10 mouse cellular contexts compared by ENCODE assay signal in genomic region chr2:71019277-71019676, GRCm38 (mm10). TPM values are rescaled to one million over a fixed set of nuclear protein-coding genes. Genes with fewer than 3 reads are reported as not detected.
A peak's percentile ranks its signal among the peaks of the same experiment; 100 is the strongest.
DNase-seq lines count a peak whose midpoint lies in the region; ATAC-seq and TF ChIP-seq lines count a peak whose summit lies in the region.
"Had no signal": no experiment of that assay in that cellular context is flagged by ENCODE, and none has a peak within 500 bp of the region (broad histone marks: within the 10 kb centered on the region; RNA-seq: fewer than 3 reads in every experiment).

No protein-coding gene starts in this region.

- no peak for ATAC-seq in lung, embryonic 14.5 days (ENCODE audit: insufficient read depth)
- ATAC-seq in lung, postnatal 0 days = no peak
- ATAC-seq in forebrain, postnatal 0 days = peak; percentile 66
- ATAC-seq: intestine, embryonic 15.5 days had no signal

- intact Hi-C loops in gastrocnemius, adult 2 months (cut with DNase I) = no loop called here

- H3K4me1 ChIP-seq in lung, embryonic 14.5 days (ENCODE audit: insufficient read depth) = no peaks in the 10 kb centered on the region
- H3K4me1 ChIP-seq in lung, postnatal 0 days (ENCODE audit: insufficient read depth, low read depth, low read length) = no peaks in the 10 kb centered on the region
- peaks cover 10% of the 10 kb centered on the region; the same call in 1 of the 2 replicates for H3K4me1 ChIP-seq in forebrain, postnatal 0 days (ENCODE audit: insufficient read depth)
- H3K4me1 ChIP-seq: intestine, embryonic 15.5 days had no signal

- H3K4me2 ChIP-seq in lung, embryonic 14.5 days = no peak overlapping the region
- H3K4me2 ChIP-seq in lung, postnatal 0 days (replicated peaks; ENCODE audit: low read depth, low read length) = no peak overlapping the region
- H3K4me2 ChIP-seq in forebrain, postnatal 0 days (ENCODE audit: low read depth) = no peak overlapping the region
- H3K4me2 ChIP-seq: intestine, embryonic 15.5 days had no signal

- H3K27ac ChIP-seq in gastrocnemius, adult 2 months = peak overlapping the region; percentile 75
- no peak overlapping the region for H3K27ac ChIP-seq in lung, embryonic 14.5 days (ENCODE audit: low read depth)
- no peak overlapping the region for H3K27ac ChIP-seq in lung, postnatal 0 days (ENCODE audit: low read length)
- H3K27ac ChIP-seq in forebrain, postnatal 0 days (ENCODE audit: low read depth, low read length) = peak overlapping the region; percentile 29; the same call in 1 of the 2 replicates
- H3K27ac ChIP-seq: intestine, embryonic 15.5 days had no signal

- no peak for TF ChIP-seq EP300 in lung, postnatal 0 days (IDR thresholded peaks at IDR 0.05)

- H3K9ac ChIP-seq in lung, embryonic 14.5 days = no peak overlapping the region
- H3K9ac ChIP-seq in lung, postnatal 0 days (replicated peaks; ENCODE audit: low read depth) = no peak overlapping the region
- no peak overlapping the region for H3K9ac ChIP-seq in forebrain, postnatal 0 days
- H3K9ac ChIP-seq: intestine, embryonic 15.5 days had no signal

- no peak for TF ChIP-seq CTCF in gastrocnemius, adult 2 months (IDR thresholded peaks at IDR 0.05)
- no peak for TF ChIP-seq CTCF in lung, embryonic 14.5 days (IDR thresholded peaks at IDR 0.05; ENCODE audit: low read depth)
- TF ChIP-seq CTCF in lung, postnatal 0 days (IDR thresholded peaks at IDR 0.05) = no peak
- no peak for TF ChIP-seq CTCF in forebrain, postnatal 0 days (IDR thresholded peaks at IDR 0.05; ENCODE audit: low read depth)

- DNase-seq in gastrocnemius, adult 2 months = peak; percentile 66
- no peak for DNase-seq in gastrocnemius, postnatal 4 days (ENCODE audit: low spot score in 2 of 2)
- DNase-seq in lung, embryonic 14.5 days = peak; percentile 48
- no peak for DNase-seq in lung, postnatal 0 days (ENCODE audit: low spot score)
- DNase-seq in forebrain, postnatal 0 days = peak; percentile 72
- peak; percentile 26 to 29 for DNase-seq in layer of hippocampus, postnatal 36 days
- DNase-seq in lung, postnatal 14 days = no peak
- no peak for DNase-seq in Muller cell, postnatal 12 days (ENCODE audit: inconsistent ontology term)
- DNase-seq: liver had no signal

- WGBS in lung, embryonic 14.5 days = 47% methylated on average over 9 of the region's 9 CpGs
- WGBS in lung, postnatal 0 days = 58% methylated on average over 9 of the region's 9 CpGs
- WGBS in forebrain, postnatal 0 days = 40% methylated on average over 9 of the region's 9 CpGs

- H3K9me3 ChIP-seq in lung, embryonic 14.5 days (ENCODE audit: low read depth, low read length) = no peaks in the 10 kb centered on the region
- H3K9me3 ChIP-seq in lung, postnatal 0 days (ENCODE audit: low read length) = no peaks in the 10 kb centered on the region
- H3K9me3 ChIP-seq in forebrain, postnatal 0 days (ENCODE audit: low read length) = no peaks in the 10 kb centered on the region
- H3K9me3 ChIP-seq: intestine, embryonic 15.5 days had no signal

- H3K4me3 ChIP-seq in gastrocnemius, adult 2 months = peak overlapping the region; percentile 21
- no peak overlapping the region for H3K4me3 ChIP-seq in lung, embryonic 14.5 days (ENCODE audit: low read depth, low read length)
- H3K4me3 ChIP-seq in lung, postnatal 0 days (ENCODE audit: low read depth, low read length) = no peak overlapping the region
- no peak overlapping the region for H3K4me3 ChIP-seq in forebrain, postnatal 0 days (ENCODE audit: low read depth, low read length)
- H3K4me3 ChIP-seq: intestine, embryonic 15.5 days had no signal

- no peaks in the 10 kb centered on the region for H3K27me3 ChIP-seq in lung, embryonic 14.5 days (ENCODE audit: insufficient read depth, low read length)
- no peaks in the 10 kb centered on the region for H3K27me3 ChIP-seq in lung, postnatal 0 days (replicated peaks; ENCODE audit: insufficient read depth, low read length)
- no peaks in the 10 kb centered on the region for H3K27me3 ChIP-seq in forebrain, postnatal 0 days (ENCODE audit: insufficient read depth, low read length)
- H3K27me3 ChIP-seq: intestine, embryonic 15.5 days had no signal

- H3K36me3 ChIP-seq in lung, embryonic 14.5 days (ENCODE audit: insufficient read depth) = no peaks in the 10 kb centered on the region; the same call in 1 of the 2 replicates
- no peaks in the 10 kb centered on the region for H3K36me3 ChIP-seq in lung, postnatal 0 days (ENCODE audit: insufficient read depth, low read length)
- no peaks in the 10 kb centered on the region for H3K36me3 ChIP-seq in forebrain, postnatal 0 days (ENCODE audit: insufficient read depth)
- H3K36me3 ChIP-seq: intestine, embryonic 15.5 days had no signal

RNA-seq across cellular contexts. Expression of gene Dcaf17, which starts 35.9 kb away (rescaled TPM):
- 1 to 10 TPM; 4.2 to 6.2 TPM for total RNA-seq in gastrocnemius, adult 2 months (2021)
- total RNA-seq in gastrocnemius, postnatal 4 days (2021) = 1 to 10 TPM; 7.9 TPM
- 28.1 and 28.6 TPM in 2 replicates for polyA plus RNA-seq in lung, embryonic 14.5 days (2014; fragmentation: Nextera tagmentation; extraction: Ambion mirVana)
- 25.1 and 26.6 TPM in 2 replicates for polyA plus RNA-seq in lung, postnatal 0 days (2015; fragmentation: Nextera tagmentation; extraction: Ambion mirVana)
- 15.2 and 19.1 TPM in 2 replicates for total RNA-seq in forebrain, postnatal 0 days (2014; rRNA removed)
- polyA plus RNA-seq in forebrain, postnatal 0 days (2015; fragmentation: Nextera tagmentation; extraction: Ambion mirVana) = 18.7 and 23.7 TPM in 2 replicates
- 10 to 100 TPM in 1 of 2 experiments, 1 to 10 TPM in 1; 9.9 to 15.3 TPM for total RNA-seq in layer of hippocampus, postnatal 36 days (2021)

RNA-seq across cellular contexts. Expression of gene Mettl8, which starts 36.1 kb away (rescaled TPM):
- 1 to 10 TPM; 5.0 to 6.4 TPM for total RNA-seq in gastrocnemius, adult 2 months (2021)
- 10 to 100 TPM in 1 of 2 experiments, 1 to 10 TPM in 1; 8.0 to 10.6 TPM for total RNA-seq in gastrocnemius, postnatal 4 days (2021)
- polyA plus RNA-seq in lung, embryonic 14.5 days (2014; fragmentation: Nextera tagmentation; extraction: Ambion mirVana) = 15.8 and 19.6 TPM in 2 replicates
- polyA plus RNA-seq in lung, postnatal 0 days (2015; fragmentation: Nextera tagmentation; extraction: Ambion mirVana) = 8.6 and 8.7 TPM in 2 replicates
- 8.7 and 9.8 TPM in 2 replicates for total RNA-seq in forebrain, postnatal 0 days (2014; rRNA removed)
- polyA plus RNA-seq in forebrain, postnatal 0 days (2015; fragmentation: Nextera tagmentation; extraction: Ambion mirVana) = 8.4 and 8.9 TPM in 2 replicates
- total RNA-seq in layer of hippocampus, postnatal 36 days (2021) = 10 to 100 TPM; 13.7 to 15.0 TPM

Comparison
In these comparisons a context has a peak if more than half of its experiments do, and no peak if none do; other contexts are left out.
1. DNase-seq: peak in gastrocnemius, adult 2 months (single experiment), lung, embryonic 14.5 days (single experiment), forebrain, postnatal 0 days (single experiment) and layer of hippocampus, postnatal 36 days (2 of 2); none in gastrocnemius, postnatal 4 days (0 of 2), lung, postnatal 0 days (single experiment), lung, postnatal 14 days (single experiment) and Muller cell, postnatal 12 days (single experiment).
2. H3K27ac ChIP-seq: peak in gastrocnemius, adult 2 months (single experiment) and forebrain, postnatal 0 days (single experiment); none in lung, embryonic 14.5 days (single experiment) and lung, postnatal 0 days (single experiment).